Mouse (Mus musculus): ENCODE results near the gene Wdtc1.

- no peak for TF ChIP-seq CTCF (IDR thresholded peaks at IDR 0.05; ENCODE audit: borderline replicate concordance, insufficient read depth, low read length)
- TF ChIP-seq POLR2A (IDR thresholded peaks at IDR 0.05; ENCODE audit: low read depth, low read length) = no peak
Measured at GRCm38 (mm10) chr4:133348051-133348775, 5.1 kb downstream of the Wdtc1 start.
